Mouse (Mus musculus): ENCODE data around the gene Plxdc2. TPM values are rescaled to one million over a fixed set of nuclear protein-coding genes. Genes with fewer than 3 reads are reported as not detected.

The Plxdc2 gene
- polyA plus RNA-seq, 1 experiment from 2014 or later: 15.7 TPM

DNA sequence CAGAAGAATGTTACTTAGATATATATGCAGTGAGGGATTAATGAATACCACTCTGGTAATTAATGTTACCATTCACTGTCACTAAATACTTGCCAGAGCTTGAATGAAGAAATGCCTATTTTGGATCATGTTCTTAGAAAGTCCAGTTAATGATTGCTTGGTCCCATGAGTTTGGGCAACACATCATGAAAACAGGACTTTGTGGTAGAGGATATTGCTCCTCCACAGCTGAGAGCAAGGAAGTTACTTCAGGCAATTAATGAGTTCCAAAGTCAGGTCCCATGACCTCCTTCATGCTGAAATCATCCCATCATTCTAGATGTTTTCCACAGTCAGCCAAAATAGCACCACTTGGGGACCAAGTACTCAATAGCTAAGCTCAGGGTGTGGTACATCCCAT lies 220.5 kb downstream of the Plxdc2 start:
- Histone ChIP-seq H3K27me3 (ENCODE audit: control insufficient read depth, insufficient read depth, low read length) (no peaks in the 10 kb centered on the region), H3K4me1 (ENCODE audit: control insufficient read depth in 2 of 2, insufficient read depth in 2 of 2, low read length in 2 of 2) (no peaks in the 10 kb centered on the region), H3K9ac (ENCODE audit: low read length) (no peak overlapping the region), H3K4me3 (ENCODE audit: control insufficient read depth in 1 of 2, insufficient read depth in 1 of 2, low read depth in 1 of 2, low read length in 2 of 2) (no peak overlapping the region), H3K36me3 (ENCODE audit: control insufficient read depth, insufficient read depth, low read length) (no peaks in the 10 kb centered on the region), H3K4me2 (ENCODE audit: low read length) (no peak overlapping the region), H3K27ac (replicated peaks in 1 of 2; ENCODE audit: control insufficient read depth in 1 of 2, insufficient read depth in 1 of 2, low read depth in 2 of 2, low read length in 2 of 2) (no peak overlapping the region), H3K9me3 (ENCODE audit: control insufficient read depth, low read length) (no peaks in the 10 kb centered on the region)
- ATAC-seq (ENCODE audit: insufficient number of reproducible peaks, insufficient read depth, low FRiP score, low read depth): no peak

DNA sequence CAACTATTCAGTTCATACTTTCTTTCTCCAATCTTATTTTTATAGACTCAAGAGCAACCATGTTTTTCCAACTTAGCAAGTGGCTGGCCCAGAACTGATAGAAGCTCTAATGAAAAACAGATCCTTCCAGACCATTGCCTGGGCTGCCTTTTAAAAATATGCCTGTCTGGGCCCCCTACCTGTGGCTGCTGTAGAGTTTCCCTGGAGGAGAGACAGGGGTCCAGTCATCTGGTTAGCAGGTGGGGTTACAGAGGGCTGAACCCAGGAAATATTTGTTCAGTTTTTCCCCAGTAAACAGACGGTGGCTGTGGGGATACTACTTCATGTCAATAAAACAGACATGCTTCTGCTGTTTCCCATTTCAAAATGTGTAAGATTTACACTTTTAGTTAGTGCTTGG lies 222.0 kb downstream of the Plxdc2 start:
- no peaks in the 10 kb centered on the region for H3K9me3 ChIP-seq (ENCODE audit: control insufficient read depth, low read length)
- H3K36me3 ChIP-seq (ENCODE audit: control insufficient read depth, insufficient read depth, low read length): no peaks in the 10 kb centered on the region
- H3K4me2 ChIP-seq (ENCODE audit: low read length): no peak overlapping the region
- H3K4me1 ChIP-seq (ENCODE audit: control insufficient read depth in 2 of 2, insufficient read depth in 2 of 2, low read length in 2 of 2): no peaks in the 10 kb centered on the region
- no peaks in the 10 kb centered on the region for H3K27me3 ChIP-seq (ENCODE audit: control insufficient read depth, insufficient read depth, low read length)
- H3K27ac ChIP-seq (replicated peaks in 1 of 2; ENCODE audit: control insufficient read depth in 1 of 2, insufficient read depth in 1 of 2, low read depth in 2 of 2, low read length in 2 of 2): no peak overlapping the region
- H3K4me3 ChIP-seq (ENCODE audit: control insufficient read depth in 1 of 2, insufficient read depth in 1 of 2, low read depth in 1 of 2, low read length in 2 of 2): no peak overlapping the region
- 81% methylated on average over 1 of the region's 1 CpGs for WGBS
- no peak for ATAC-seq (ENCODE audit: insufficient number of reproducible peaks, insufficient read depth, low FRiP score, low read depth)
- H3K9ac ChIP-seq (ENCODE audit: low read length): no peak overlapping the region

DNA sequence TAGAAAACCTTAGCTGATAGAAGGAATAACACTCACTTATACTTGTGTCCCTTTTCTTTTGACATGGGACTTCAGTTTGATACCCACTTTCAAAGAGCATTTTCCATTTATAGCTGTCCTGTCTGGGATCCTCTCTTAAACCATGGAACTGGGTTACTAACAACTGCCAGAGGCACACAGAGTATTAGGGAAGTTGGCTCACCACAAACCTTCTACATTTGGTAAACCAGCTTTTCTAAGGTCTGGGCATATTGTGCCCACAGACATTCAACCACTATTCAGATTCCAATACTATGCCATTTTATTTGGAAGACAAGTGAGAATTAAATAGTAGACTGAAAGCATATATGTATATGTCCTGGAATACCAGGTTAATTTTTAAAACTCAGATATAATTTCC lies 232.4 kb downstream of the Plxdc2 start:
- Histone ChIP-seq H3K4me1 (ENCODE audit: control insufficient read depth in 2 of 2, insufficient read depth in 2 of 2, low read length in 2 of 2) (no peaks in the 10 kb centered on the region), H3K36me3 (ENCODE audit: control insufficient read depth, insufficient read depth, low read length) (no peaks in the 10 kb centered on the region), H3K27ac (replicated peaks in 1 of 2; ENCODE audit: control insufficient read depth in 1 of 2, insufficient read depth in 1 of 2, low read depth in 2 of 2, low read length in 2 of 2) (no peak overlapping the region), H3K4me3 (ENCODE audit: control insufficient read depth in 1 of 2, insufficient read depth in 1 of 2, low read depth in 1 of 2, low read length in 2 of 2) (no peak overlapping the region), H3K9me3 (ENCODE audit: control insufficient read depth, low read length) (peaks cover 7% of the 10 kb centered on the region; the same call in 1 of the 2 replicates), H3K4me2 (ENCODE audit: low read length) (no peak overlapping the region), H3K27me3 (ENCODE audit: control insufficient read depth, insufficient read depth, low read length) (no peaks in the 10 kb centered on the region), H3K9ac (ENCODE audit: low read length) (no peak overlapping the region)
- no peak for ATAC-seq (ENCODE audit: insufficient number of reproducible peaks, insufficient read depth, low FRiP score, low read depth)

DNA sequence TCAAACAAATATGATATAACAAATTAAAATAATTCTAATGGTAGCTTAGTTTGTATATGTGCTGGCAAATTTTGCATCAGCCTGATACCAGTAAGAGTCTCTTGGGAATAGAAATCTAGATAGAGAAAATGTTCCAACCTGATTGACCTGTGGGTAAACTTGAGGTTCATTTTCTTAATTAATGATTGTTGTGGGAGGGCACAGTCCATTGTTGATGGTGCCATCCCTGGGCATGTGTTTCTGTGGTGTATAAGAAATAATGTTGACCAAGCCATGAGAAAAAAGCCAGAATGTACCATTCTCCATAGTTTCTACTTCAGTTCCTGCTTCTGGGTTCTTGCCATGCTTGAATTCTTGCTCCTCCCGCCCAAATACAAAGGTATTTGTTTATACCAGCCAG lies 239.3 kb downstream of the Plxdc2 start:
- no peak for ATAC-seq (ENCODE audit: insufficient number of reproducible peaks, insufficient read depth, low FRiP score, low read depth)
- Histone ChIP-seq H3K27me3 (ENCODE audit: control insufficient read depth, insufficient read depth, low read length) (no peaks in the 10 kb centered on the region), H3K4me3 (ENCODE audit: control insufficient read depth in 1 of 2, insufficient read depth in 1 of 2, low read depth in 1 of 2, low read length in 2 of 2) (no peak overlapping the region), H3K9ac (ENCODE audit: low read length) (no peak overlapping the region), H3K27ac (replicated peaks in 1 of 2; ENCODE audit: control insufficient read depth in 1 of 2, insufficient read depth in 1 of 2, low read depth in 2 of 2, low read length in 2 of 2) (no peak overlapping the region), H3K4me2 (ENCODE audit: low read length) (no peak overlapping the region), H3K9me3 (ENCODE audit: control insufficient read depth, low read length) (peaks cover 7% of the 10 kb centered on the region; the same call in 1 of the 2 replicates), H3K4me1 (ENCODE audit: control insufficient read depth in 2 of 2, insufficient read depth in 2 of 2, low read length in 2 of 2) (0 out of 4 replicates have a peak, but pooled peaks cover 0 to 3% of the 10 kb centered on the region in 2 experiments), H3K36me3 (ENCODE audit: control insufficient read depth, insufficient read depth, low read length) (no peaks in the 10 kb centered on the region)
- WGBS: 68% methylated on average over 1 of the region's 1 CpGs

DNA sequence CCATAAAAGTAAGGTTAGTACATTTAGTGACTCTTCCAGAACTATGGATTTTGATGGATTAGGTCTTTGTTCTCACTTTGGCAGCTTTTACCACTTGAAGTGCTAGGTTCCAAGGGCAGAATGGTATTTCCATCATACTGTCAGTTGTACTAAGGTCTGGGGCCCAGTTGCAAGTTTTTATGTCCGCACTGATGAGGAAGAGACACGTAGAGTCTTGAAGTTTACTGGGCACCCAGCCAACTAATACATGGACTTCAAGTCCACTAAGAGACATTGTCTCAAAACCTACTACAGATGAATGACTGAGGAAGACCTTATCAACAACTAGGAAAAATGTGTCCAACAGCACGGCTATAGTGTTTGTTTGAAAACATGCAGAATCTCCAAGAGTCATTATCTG lies 242.1 kb downstream of the Plxdc2 start:
- Histone ChIP-seq H3K4me3 (ENCODE audit: control insufficient read depth in 1 of 2, insufficient read depth in 1 of 2, low read depth in 1 of 2, low read length in 2 of 2) (no peak overlapping the region), H3K9me3 (ENCODE audit: control insufficient read depth, low read length) (no peaks in the 10 kb centered on the region), H3K27me3 (ENCODE audit: control insufficient read depth, insufficient read depth, low read length) (no peaks in the 10 kb centered on the region), H3K27ac (replicated peaks in 1 of 2; ENCODE audit: control insufficient read depth in 1 of 2, insufficient read depth in 1 of 2, low read depth in 2 of 2, low read length in 2 of 2) (no peak overlapping the region), H3K36me3 (ENCODE audit: control insufficient read depth, insufficient read depth, low read length) (no peaks in the 10 kb centered on the region), H3K4me2 (ENCODE audit: low read length) (no peak overlapping the region), H3K9ac (ENCODE audit: low read length) (no peak overlapping the region), H3K4me1 (ENCODE audit: control insufficient read depth in 2 of 2, insufficient read depth in 2 of 2, low read length in 2 of 2) (0 out of 4 replicates have a peak, but pooled peaks cover 0 to 3% of the 10 kb centered on the region in 2 experiments)
- WGBS: 17% methylated on average over 3 of the region's 3 CpGs
- ATAC-seq (ENCODE audit: insufficient number of reproducible peaks, insufficient read depth, low FRiP score, low read depth): no peak

DNA sequence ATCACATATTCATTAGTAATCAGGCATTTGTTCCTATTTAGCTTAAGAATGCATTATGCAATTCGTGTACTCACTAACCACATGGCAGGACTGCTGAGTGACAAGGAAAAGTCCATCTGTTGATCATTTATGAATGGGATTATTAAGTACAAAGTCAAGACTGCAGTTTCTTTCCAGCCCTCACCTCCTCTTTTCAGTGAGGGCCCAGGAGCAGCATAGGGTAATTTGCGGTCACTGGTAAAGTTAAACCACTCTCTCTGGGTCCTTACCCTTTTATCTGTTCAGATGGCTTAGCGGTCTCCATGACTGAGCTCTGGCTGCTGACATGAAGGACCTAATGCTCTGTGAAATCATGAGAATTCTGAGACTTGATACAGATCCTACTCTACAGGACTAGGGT lies 248.2 kb downstream of the Plxdc2 start:
- ATAC-seq (ENCODE audit: insufficient number of reproducible peaks, insufficient read depth, low FRiP score, low read depth): no peak
- H3K4me2 ChIP-seq (ENCODE audit: low read length): no peak overlapping the region
- 84% methylated on average over 3 of the region's 3 CpGs for WGBS
- peaks cover 3 to 6% of the 10 kb centered on the region in 2 experiments; a peak in 2 of 4 replicates for H3K4me1 ChIP-seq (ENCODE audit: control insufficient read depth in 2 of 2, insufficient read depth in 2 of 2, low read length in 2 of 2)
- H3K36me3 ChIP-seq (ENCODE audit: control insufficient read depth, insufficient read depth, low read length): no peaks in the 10 kb centered on the region
- H3K27ac ChIP-seq (replicated peaks in 1 of 2; ENCODE audit: control insufficient read depth in 1 of 2, insufficient read depth in 1 of 2, low read depth in 2 of 2, low read length in 2 of 2): no peak overlapping the region
- no peak overlapping the region for H3K9ac ChIP-seq (ENCODE audit: low read length)
- H3K27me3 ChIP-seq (ENCODE audit: control insufficient read depth, insufficient read depth, low read length): no peaks in the 10 kb centered on the region
- H3K9me3 ChIP-seq (ENCODE audit: control insufficient read depth, low read length): no peaks in the 10 kb centered on the region
- H3K4me3 ChIP-seq (ENCODE audit: control insufficient read depth in 1 of 2, insufficient read depth in 1 of 2, low read depth in 1 of 2, low read length in 2 of 2): no peak overlapping the region

DNA sequence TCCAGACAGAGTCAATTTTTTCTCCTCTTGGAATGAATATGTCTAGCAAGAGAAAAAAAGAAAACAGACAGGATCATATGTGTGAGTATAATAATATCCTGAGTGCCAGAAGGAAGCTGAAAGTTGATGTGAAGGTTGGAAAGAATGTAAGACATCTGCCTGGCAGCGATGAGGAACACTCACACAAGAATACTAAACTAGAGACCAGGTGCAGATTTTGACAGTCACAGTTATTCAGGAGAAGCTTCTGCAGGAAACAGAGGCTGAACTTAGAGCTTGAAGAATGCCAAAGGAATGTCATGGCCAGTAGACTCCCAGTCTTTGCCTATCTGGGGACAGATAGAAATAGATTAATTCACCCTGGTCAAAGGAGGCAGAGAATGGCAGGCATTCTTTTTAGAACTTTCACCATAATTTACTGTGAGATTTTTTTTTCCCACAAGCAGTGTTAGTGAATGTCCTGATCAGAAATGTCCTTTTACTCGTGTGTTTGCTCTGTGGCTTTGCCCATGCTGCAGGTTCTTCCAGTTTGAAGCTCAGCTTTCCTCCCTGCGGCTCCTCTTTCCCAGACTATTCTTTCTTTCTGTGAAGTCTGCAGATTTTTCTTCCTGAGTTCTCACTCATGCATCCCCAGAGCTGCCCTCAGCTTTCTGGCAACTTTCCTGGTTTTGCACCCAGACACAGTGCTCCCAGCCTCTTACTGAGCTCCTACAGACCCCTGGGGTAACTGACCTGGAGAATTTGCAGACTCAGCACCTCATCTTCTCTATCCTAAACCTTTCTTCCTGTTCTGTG lies 251.9 kb downstream of the Plxdc2 start:
- H3K27me3 ChIP-seq (ENCODE audit: control insufficient read depth, insufficient read depth, low read length): no peaks in the 10 kb centered on the region
- H3K4me1 ChIP-seq (ENCODE audit: control insufficient read depth in 2 of 2, insufficient read depth in 2 of 2, low read length in 2 of 2): peaks cover 3 to 6% of the 10 kb centered on the region in 2 experiments; a peak in 2 of 4 replicates
- H3K4me3 ChIP-seq (ENCODE audit: control insufficient read depth in 1 of 2, insufficient read depth in 1 of 2, low read depth in 1 of 2, low read length in 2 of 2): no peak overlapping the region
- WGBS: 39% methylated on average over 3 of the region's 3 CpGs
- no peak overlapping the region for H3K27ac ChIP-seq (replicated peaks in 1 of 2; ENCODE audit: control insufficient read depth in 1 of 2, insufficient read depth in 1 of 2, low read depth in 2 of 2, low read length in 2 of 2)
- no peaks in the 10 kb centered on the region for H3K36me3 ChIP-seq (ENCODE audit: control insufficient read depth, insufficient read depth, low read length)
- ATAC-seq (ENCODE audit: insufficient number of reproducible peaks, insufficient read depth, low FRiP score, low read depth): no peak
- H3K9me3 ChIP-seq (ENCODE audit: control insufficient read depth, low read length): no peaks in the 10 kb centered on the region
- H3K4me2 ChIP-seq (ENCODE audit: low read length): no peak overlapping the region
- H3K9ac ChIP-seq (ENCODE audit: low read length): no peak overlapping the region

DNA sequence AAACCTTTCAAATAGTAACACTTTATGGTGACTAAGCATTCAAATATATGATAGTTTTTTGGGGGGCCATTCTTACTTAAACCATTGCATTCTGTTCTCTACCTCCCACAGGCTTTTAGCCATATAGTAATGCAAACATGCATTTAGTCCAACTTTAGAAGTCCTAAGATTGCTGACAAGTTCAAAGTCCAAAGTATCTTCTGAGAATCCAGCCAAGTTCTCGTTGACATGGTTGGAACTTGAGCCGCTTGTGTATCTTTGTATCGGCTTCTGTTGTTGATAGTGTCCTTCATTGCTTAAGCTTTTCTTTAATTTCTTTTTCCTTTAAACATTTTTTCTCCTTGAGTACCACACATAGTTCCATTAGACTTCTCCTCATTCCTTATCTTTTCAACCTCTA lies 286.0 kb downstream of the Plxdc2 start:
- no peak overlapping the region for H3K9ac ChIP-seq (ENCODE audit: low read length)
- H3K9me3 ChIP-seq (ENCODE audit: control insufficient read depth, low read length): no peaks in the 10 kb centered on the region
- H3K4me1 ChIP-seq (ENCODE audit: control insufficient read depth in 2 of 2, insufficient read depth in 2 of 2, low read length in 2 of 2): no peaks in the 10 kb centered on the region
- H3K27me3 ChIP-seq (ENCODE audit: control insufficient read depth, insufficient read depth, low read length): no peaks in the 10 kb centered on the region
- no peak overlapping the region for H3K4me2 ChIP-seq (ENCODE audit: low read length)
- no peak overlapping the region for H3K4me3 ChIP-seq (ENCODE audit: control insufficient read depth in 1 of 2, insufficient read depth in 1 of 2, low read depth in 1 of 2, low read length in 2 of 2)
- ATAC-seq (ENCODE audit: insufficient number of reproducible peaks, insufficient read depth, low FRiP score, low read depth): no peak
- WGBS: 88% methylated on average over 3 of the region's 3 CpGs
- H3K27ac ChIP-seq (replicated peaks in 1 of 2; ENCODE audit: control insufficient read depth in 1 of 2, insufficient read depth in 1 of 2, low read depth in 2 of 2, low read length in 2 of 2): no peak overlapping the region
- no peaks in the 10 kb centered on the region for H3K36me3 ChIP-seq (ENCODE audit: control insufficient read depth, insufficient read depth, low read length)
